Mouse (Mus musculus) thymus, postnatal 4 days (tissue): Measurements from ENCODE around the gene 3830406C13Rik.
"Not testable (repeated sequence)": the region's sequence is repeated elsewhere in the genome, so short reads cannot be mapped to it uniquely, and the experiment has no call there.

Experiments
- DNase-seq: peaks from one replicate; pipeline ENCODE4 v3.0.0; 2021

The 3830406C13Rik gene

DNA sequence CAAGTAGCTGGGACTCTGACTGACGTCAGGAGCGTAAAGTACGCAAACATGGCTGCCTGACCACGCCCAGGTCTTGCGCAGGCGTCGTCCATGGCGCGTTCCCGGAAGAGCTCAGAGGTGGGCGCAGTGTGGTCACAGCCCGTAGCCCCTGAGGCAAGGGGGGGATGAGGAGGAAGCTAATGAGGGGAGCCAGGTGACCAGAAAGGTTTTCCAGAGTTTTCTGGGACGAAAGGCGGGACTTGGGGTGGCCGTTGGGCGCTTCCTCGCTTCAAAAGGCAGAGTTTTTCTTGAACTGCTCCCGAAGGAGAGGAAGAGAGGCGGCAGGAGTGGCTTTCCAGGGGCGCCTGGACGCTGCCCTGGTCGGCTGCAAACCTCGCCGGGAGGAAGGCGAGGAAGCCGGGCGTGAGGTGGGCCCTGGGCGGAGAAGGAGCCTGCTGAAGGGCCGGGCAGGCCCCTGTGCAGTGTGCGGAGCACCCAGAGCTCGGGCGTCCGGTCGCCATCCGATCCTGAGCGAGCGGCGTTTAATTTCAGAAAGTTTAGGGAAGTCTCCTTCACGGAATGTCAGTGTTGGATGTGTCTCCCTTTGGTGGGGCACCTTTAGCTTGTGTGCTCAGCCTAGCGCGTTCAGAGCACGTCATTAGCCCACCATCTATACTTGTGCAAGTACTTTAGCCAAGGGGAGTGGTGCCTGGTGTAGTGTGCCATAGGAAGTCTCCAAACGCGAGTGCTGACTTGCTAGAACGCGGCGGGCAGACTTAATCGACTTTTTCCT lies at the start of gene 3830406C13Rik:
Gene 3830406C13Rik, plus strand, starts transcription at position 33 of the 772 bp plus-strand sequence.
- DNase-seq: peak; percentile 87

- no peak for DNase-seq
These were observed 40.2 kb upstream of the 3830406C13Rik start for GRCm38 (mm10) chr14:12243726-12244125.

- DNase-seq: no peak
These were observed 7.9 kb upstream of the 3830406C13Rik start for GRCm38 (mm10) chr14:12276031-12276430.

DNA sequence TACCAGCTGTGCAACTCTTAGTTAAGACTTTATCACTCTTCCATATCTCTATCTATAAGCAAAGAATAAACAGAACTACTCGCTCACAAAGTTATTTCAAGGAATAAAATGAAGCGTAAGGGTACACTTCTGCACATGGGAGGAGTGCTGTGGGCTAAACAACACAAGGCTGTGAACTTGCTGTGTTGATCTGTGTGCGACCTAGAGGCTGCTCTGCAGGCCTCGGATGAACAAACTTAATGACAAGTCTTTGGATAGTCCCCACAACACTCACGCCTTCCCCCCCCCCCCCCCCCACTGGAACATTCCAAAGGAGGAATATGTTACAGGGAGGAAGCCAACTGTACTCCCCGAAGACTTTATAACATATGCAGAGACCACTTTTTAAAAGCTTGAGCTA lies 332 bp upstream of the 3830406C13Rik start, which contains the start of gene Gm49355:
Gene Gm49355, plus strand, starts transcription at position 336 of the 400 bp plus-strand sequence.
- no peak for DNase-seq

DNA sequence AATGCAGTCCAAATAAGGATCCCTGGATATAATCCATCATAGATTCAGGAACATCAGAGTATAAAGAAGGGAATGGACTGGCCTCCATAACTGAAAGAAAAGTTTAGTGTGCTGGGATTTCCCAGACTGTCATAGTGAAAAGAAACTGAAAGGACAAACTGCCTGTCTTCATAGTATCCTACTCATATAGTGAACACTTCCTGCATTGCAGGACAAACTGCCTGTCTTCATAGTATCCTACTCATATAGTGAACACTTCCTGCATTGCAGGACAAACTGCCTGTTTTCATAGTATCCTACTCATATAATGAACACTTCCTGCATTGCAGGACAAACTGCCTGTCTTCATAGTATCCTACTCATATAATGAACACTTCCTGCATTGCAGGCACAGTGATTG lies 5.8 kb downstream of the 3830406C13Rik start:
- DNase-seq: not testable (repeated sequence)

- no peak for DNase-seq
These were observed 12.4 kb downstream of the 3830406C13Rik start for GRCm38 (mm10) chr14:12296391-12296790.

DNA sequence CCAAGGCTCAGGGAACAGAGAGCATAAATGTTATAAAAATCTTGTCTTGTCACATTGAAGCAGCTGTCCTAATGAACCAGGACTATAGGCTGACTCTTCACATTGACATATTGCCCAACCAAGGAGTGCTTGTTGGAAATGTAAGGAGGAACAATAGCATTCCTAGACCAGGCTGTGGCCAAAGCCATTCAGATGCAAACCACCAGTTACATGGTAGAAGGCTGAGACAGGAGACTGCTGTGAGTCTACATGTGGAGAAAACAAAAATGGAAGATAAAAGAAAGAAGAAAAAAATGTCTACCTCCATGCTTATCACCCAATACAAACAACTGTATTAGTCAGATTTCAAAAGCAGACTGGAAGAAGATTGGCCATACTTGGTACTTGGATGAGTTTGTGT lies 15.2 kb downstream of the 3830406C13Rik start:
- no peak for DNase-seq

GRCm38 (mm10) chr14:12299654-12300053 lies 15.7 kb downstream of the 3830406C13Rik start:
- no peak for DNase-seq

DNA sequence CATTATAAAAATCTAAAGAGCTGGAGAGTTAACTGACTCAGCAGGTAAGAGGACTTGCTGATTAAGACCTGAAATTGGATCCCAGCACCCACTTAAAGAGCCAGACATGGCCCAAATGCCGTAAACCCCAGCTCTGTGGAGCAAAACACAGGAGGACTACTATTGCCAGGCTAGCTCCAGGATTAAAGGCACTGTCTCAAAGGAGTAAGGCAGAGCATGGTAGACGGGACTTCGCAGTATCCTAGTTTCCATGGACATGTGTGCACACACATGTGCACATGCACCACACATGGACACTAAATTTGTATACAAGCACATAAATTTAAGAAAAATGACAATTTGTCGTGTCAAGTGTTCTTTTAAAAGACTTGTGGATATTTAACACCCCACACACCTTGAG lies 16.3 kb downstream of the 3830406C13Rik start:
- no peak for DNase-seq

DNA sequence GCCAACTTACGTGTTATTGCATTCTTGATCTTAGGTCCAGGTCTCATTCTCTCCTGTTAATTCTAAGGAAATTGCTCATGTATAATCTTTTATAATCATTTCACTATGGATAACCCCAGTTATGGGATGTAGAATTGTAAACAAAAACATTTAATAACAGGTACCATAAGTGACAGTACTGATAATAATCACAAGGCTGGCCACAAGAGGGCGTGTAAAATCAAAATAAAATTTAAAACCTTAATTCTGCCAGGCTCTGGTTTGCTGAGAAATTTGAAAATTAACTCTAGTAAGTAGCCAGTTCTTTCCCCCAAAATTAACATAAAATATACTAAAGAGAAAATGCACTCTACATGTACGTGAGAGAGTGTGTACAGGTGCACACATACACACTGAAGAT lies 16.7 kb downstream of the 3830406C13Rik start:
- DNase-seq: no peak

GRCm38 (mm10) chr14:12303106-12303505 lies 19.1 kb downstream of the 3830406C13Rik start:
- DNase-seq: no peak

- no peak for DNase-seq
These were observed 49.6 kb downstream of the 3830406C13Rik start for GRCm38 (mm10) chr14:12333622-12334021.

- no peak for DNase-seq
These were observed 51.0 kb downstream of the 3830406C13Rik start for GRCm38 (mm10) chr14:12334925-12335324.

DNA sequence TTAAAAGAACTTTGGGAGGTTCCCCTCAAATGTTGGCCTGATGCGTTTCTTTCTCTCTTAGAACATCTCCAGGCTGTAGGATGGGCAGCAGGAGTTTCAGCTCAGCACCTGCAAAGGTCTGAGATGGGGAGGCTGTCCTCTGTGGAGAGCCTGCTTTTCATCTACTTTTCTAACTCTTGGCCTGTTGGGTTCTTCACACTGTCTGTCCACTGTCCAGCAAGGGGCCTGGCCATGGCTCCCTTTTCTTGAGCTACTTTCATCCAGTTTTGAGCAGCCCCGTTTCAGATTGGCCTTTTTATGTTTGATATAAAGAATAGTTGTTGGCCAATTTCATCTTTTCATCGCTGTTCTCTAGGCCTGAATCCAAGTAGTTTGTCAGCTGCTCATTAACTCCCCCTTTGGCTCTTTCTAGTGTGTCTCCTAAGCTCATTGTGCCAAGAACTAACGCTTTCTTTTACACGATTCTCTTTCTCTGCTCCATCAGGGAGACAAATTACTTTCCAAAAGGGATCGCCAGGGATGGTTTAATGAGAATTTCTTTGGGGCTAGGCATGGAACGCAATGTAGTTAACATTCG lies 53.5 kb downstream of the 3830406C13Rik start:
- no peak for DNase-seq

GRCm38 (mm10) chr14:12337998-12338809 lies 54.2 kb downstream of the 3830406C13Rik start:
- DNase-seq: no peak

DNA sequence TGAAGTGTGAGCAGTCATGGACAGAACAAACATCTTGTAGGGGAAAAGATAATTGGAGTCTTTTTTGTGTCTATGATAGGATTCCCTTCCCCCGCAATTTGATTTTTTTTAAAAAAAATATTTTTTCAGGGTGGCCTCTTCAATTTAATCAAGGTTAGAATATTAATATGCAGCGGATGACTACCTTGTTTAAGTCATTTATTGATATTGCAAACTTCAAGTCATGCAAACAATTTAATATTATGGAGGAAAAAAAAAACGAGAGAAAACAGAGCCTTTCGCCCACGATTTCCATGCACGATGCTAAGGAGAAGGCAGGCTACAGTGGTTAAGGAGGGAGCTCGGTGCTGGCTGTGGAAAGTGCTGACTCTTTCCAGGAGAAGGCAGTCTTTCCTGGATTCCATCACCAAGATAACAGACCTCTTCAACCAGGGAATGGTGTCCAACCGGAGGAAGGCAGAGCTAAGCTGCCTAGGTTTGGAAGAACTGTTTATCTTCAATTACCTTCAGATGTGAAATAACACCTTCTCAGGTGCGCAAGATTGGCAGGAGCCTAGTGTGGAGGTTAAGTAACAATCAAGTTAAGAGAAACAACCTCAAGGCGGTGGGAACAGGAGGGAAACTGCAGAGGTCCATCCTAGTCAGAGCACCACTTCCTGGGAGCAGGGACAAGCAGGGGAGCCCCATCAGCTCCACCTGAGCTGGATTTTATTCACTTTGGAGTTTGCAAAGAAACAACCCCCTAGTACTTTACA lies 55.0 kb downstream of the 3830406C13Rik start:
- no peak for DNase-seq

DNA sequence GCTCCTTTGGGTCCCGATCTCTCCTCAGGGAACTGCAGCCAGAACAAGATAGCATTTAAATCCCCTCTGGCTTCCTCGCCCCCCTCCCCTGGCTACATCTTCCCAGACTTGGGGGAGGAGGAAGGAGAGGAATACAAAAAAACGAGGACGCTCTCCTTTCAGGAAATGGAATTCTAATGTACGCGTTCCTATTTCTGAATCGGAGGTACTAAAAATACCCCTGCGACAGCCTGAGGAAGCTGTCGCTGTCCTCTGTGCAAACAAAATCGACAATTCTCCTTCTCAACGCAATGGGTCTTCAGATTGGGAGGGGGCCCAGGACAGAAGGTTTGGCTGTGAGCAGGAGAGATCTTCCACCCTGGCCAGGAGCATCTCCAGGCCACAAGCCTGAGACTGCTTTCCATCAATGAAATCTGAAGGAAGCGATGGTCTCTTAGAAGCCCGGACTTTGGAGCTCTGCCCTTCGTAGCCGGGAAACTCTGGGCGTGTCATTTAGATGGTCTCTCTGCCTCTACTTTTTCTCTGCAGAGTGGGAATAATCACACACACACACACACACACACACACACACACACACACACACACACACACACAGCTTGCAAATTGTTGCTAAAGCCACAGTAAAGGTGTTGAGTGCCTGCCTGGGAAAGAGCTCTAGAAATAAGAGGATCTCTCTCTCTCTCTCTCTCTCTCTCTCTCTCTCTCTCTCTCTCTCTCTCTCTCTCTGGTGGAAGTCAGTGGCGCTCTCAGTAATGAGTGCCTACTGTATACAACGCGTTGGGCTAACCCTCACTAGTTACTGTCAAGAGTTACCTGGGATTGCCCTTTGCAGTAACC lies 56.5 kb downstream of the 3830406C13Rik start:
- DNase-seq: no peak

- no peak for DNase-seq
These were observed 57.3 kb downstream of the 3830406C13Rik start for GRCm38 (mm10) chr14:12341075-12341788.

- DNase-seq: no peak
These were observed 58.0 kb downstream of the 3830406C13Rik start for GRCm38 (mm10) chr14:12341789-12342457.

GRCm38 (mm10) chr14:12342458-12343131 lies 58.6 kb downstream of the 3830406C13Rik start:
- DNase-seq: no peak
